Mouse (Mus musculus) liver, adult 10 weeks (tissue): ENCODE measurements around the gene Adra2c. TPM values are rescaled to one million over a fixed set of nuclear protein-coding genes. Genes with fewer than 3 reads are reported as not detected.

ENCODE experiments used
- polyA plus RNA-seq: library from polyadenylated mRNA; stranded (reverse); fragments of 350-450 nt; fragmentation: Illumina TruSeq; extraction: RNeasy Lipid Tissue Mini Kit (QIAGEN cat#74804); gene quantifications from one replicate; pipeline ENCODE4 v1.2.3, GENCODE M21; 2014; ENCODE audit warnings: low read depth, low replicate concordance

Adra2c gene
- polyA plus RNA-seq, result not detected

DNA sequence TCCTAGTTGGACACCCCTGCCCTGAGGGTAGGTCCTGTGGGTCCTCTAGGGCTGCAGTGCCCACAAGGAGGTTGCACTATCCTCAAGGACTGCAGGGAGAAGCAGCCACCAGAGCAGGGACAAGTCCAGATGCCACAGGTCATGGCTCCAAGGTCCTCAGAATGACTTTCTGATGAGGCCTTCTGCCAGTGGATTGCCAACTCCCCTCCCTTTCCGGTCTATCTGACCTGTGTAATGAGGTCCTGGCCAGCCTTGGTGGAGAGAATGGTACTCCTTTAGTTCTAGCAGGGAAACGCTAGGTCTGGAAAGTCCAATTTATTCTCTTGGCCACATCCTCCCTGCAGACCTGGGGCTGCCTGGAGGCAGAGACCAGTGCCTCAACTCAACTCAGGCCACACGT is at the start of gene Adra2c:
Adra2c (plus strand) TSS at position 301 of the 400 bp plus-strand sequence.

Other genes with a start within 250 kb of the Adra2c start
- 14.4 TPM for gene Hgfac, start 236.8 kb upstream of the Adra2c start, polyA plus RNA-seq
- not detected for gene Dok7, start 221.6 kb upstream of the Adra2c start, polyA plus RNA-seq
- 6.3 TPM for gene Lrpap1, start 172.6 kb upstream of the Adra2c start, polyA plus RNA-seq
- not detected for gene Hmx1, start 110.8 kb downstream of the Adra2c start, polyA plus RNA-seq
- not detected for gene Cpz, start 247.4 kb downstream of the Adra2c start, polyA plus RNA-seq